Mouse (Mus musculus): ENCODE measurements at regions not wholly inside any gene's neighbourhood (a gene's known extent, or its start where the extent isn't known, plus 50 kb on each side); places are given as distances from the start of the nearest gene placed in this dataset.
"Not testable (repeated sequence)": the region's sequence is repeated elsewhere in the genome, so short reads cannot be mapped to it uniquely, and the experiment has no call there.

- DNase-seq: no peak
These were observed 73.8 kb downstream of the Dio2 start for GRCm38 (mm10) chr12:90664436-90664835.

- no peak for DNase-seq
These were observed 92.8 kb downstream of the Dio2 start for GRCm38 (mm10) chr12:90645452-90645851.

GRCm38 (mm10) chr12:90643891-90644290 lies 94.3 kb downstream of the Dio2 start:
- peak; percentile 4 to 22 for DNase-seq

DNA sequence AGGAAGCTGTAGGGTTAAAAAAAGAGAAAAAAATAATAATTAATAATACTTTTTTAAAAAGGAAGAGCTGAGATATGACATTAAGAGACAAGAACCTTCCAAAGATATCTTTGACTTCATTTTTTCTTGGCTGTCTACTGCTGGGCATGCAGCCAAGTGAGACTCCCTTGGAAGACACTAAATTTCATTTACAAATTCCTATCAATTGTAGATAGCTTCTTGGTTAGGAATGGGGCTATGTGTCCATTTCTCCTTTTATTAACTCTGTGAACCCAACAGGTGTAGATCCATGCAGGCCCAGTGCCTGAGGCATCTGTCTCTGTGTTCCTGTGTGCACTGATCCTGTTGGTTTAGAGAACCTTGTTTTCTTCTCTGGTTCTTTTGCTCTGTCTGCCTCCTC lies 113.4 kb downstream of the Dio2 start:
- no peak for DNase-seq

- no peak for DNase-seq
These were observed 114.8 kb downstream of the Dio2 start for GRCm38 (mm10) chr12:90623426-90623825.

- no peak for DNase-seq
These were observed 129.4 kb downstream of the Dio2 start for GRCm38 (mm10) chr12:90608810-90609209.

DNA sequence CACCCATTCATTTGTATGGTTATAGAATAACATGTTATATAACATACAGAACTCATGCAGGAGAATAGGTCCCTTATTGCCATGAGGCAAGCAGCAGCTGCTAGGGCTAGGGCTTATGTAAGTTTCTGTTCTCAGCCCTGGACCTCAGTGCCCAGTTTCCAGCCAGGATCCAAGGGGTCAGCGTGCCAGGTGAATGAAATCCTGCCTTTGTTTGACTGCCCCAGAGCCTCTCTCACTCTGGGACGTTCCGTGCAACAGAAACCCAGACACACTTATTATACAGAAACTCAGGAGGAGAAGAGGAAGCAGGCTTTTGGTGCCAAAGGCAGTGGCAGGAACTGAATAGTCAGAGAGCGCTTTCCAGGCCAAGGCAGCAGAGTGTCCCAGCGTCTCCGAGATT lies 130.3 kb downstream of the Dio2 start:
- no peak for DNase-seq

GRCm38 (mm10) chr12:90580006-90580405 lies 158.2 kb downstream of the Dio2 start:
- no peak for DNase-seq

GRCm38 (mm10) chr12:90576103-90576502 lies 162.1 kb downstream of the Dio2 start:
- DNase-seq: no peak

DNA sequence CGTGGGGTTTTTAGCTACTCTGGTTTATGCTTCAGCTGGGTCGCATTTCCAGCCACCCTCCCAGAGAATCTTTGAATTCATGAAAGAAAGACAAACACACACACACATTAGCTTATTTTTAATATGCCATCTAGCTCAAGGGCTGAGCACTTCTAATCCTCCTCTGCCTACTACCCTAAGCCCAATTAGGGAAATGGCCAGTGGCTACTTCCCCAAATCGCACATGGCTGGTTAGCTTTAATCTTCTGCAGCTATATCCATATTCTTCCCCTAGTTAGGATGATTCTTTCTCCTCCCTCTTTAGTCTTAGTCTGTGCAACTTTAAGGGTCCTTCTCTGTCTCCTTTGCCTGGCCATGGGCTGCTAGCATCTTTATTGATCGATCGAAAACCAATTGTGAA lies 166.3 kb downstream of the Dio2 start:
- no peak for DNase-seq

- DNase-seq: no peak
These were observed 166.7 kb downstream of the Dio2 start for GRCm38 (mm10) chr12:90571506-90571905.

DNA sequence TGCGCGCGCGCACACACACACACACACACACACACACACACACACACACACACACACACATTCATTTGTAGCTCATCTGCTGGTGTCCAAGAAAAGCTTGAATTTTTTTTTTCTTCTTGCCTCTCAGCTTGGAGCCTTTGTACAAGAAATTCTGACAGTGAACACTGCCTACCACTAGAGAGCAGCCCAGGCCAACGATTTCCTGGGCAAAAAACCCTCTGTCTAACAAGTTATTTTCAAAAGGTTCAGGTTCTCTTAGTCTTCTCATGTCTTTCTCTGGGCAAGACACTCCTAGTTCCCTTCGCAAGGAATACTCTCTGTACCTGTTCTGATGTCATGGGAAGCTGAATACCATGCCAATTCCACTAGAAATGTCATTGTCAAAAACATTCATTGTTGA lies 171.9 kb downstream of the Dio2 start:
- peak in 1 of 2 experiments; percentile 14 for DNase-seq

DNA sequence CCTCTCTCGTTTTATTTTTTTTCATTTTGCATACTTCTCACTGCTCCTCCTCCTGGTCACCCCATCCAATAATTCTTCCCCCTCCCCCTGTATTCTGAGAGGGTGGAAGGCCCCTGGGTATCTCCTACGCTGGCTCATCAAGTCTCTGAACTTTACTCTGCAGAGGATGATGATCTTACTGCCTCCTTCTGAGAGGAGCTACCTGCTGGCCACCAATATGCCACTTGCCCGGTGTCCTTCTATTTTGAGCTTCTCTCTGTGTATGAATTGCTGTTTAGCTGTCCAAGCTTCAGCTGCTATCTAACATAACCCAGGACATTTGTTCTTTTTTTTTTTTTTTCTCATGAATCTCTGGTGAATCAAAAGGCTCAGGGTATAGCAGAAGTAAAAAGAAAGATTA lies 173.2 kb downstream of the Dio2 start:
- no peak for DNase-seq

- not testable (repeated sequence) for DNase-seq
These were observed 173.6 kb downstream of the Dio2 start for GRCm38 (mm10) chr12:90564594-90564993.

GRCm38 (mm10) chr12:90542361-90542760 lies 195.9 kb downstream of the Dio2 start:
- no peak for DNase-seq
